Mouse (Mus musculus) kidney, adult 2 months (tissue): ENCODE measurements at regions not wholly inside any gene's neighbourhood (a gene's known extent, or its start where the extent isn't known, plus 50 kb on each side); places are given as distances from the start of the nearest gene placed in this dataset.

Experiments
- CTCF ChIP-seq: fragments of 200-500 bp; conservative IDR thresholded peaks from 2 replicates; pipeline ENCODE4 v1.5.1; 2011; ENCODE audit warnings: low read depth, mild to moderate bottlenecking, control low read depth, low read length, moderate library complexity, mixed read lengths; ENCODE audit not compliant: insufficient read depth, insufficient read length
- POLR2A ChIP-seq: fragments of 200-500 bp; IDR thresholded peaks from one replicate; pipeline ENCODE4 v1.6.1; 2011; ENCODE audit warnings: low read depth, low read length, control low read depth

DNA sequence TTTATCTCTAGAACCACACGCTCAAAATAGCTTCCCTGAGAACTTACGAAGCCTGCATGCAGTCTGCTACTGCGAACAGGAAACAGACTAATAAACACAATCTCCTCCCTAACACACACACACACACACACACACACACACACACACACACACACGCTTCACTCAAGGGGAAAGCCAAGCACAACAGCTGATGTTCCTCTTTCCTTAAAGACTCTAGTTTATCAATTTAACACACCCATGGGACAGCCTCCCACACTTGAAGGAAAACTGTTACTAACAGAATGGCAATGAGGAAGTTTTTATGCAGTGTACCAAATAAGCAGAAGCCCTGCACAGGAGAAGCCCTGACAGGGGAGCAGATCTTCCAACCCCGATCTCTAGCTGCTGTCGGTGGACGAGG is 177.3 kb downstream of the Rybp start:
- no peak for TF ChIP-seq CTCF
- TF ChIP-seq POLR2A: no peak
